Mouse (Mus musculus): ENCODE data around the gene Fam129a.

DNA sequence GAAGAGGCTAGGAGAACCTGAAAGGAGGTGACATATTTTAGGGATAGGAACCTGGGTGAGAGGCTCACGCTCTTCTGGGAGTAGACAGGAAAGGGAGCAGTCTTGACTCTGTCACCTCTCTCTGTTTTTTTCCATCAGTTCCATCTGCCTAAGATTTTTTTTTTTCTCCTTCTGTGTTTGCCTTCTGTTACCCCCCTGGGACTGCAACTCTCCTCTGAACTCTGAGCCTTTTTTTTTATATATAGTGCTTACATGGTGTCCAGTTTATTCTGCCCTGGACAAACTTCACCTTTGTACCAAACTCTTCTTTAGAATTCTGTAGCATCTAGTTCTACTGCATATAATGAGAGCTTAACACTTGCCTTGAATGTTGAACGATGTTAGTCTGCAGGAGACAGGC lies 33.3 kb downstream of the Fam129a start:
- TF ChIP-seq CTCF (IDR thresholded peaks at IDR 0.05; ENCODE audit: insufficient read depth, low read depth, low read length) (no peak), POLR2A (IDR thresholded peaks at IDR 0.05; ENCODE audit: insufficient read depth, low read depth, low read length) (no peak)

All from olfactory bulb, adult 2 months (tissue).